Mouse (Mus musculus) stomach, postnatal 0 days (tissue): Measurements from ENCODE around the gene Hexim2.

Experiments used
- CTCF ChIP-seq: IDR thresholded peaks from 2 replicates; pipeline ENCODE4 v1.5.1; 2016; ENCODE audit warnings: antibody characterized with exemption, low read depth, mild to moderate bottlenecking, moderate library complexity
- EP300 ChIP-seq: optimal IDR thresholded peaks from 2 replicates; pipeline ENCODE3; 2016; ENCODE audit warnings: antibody characterized with exemption

DNA sequence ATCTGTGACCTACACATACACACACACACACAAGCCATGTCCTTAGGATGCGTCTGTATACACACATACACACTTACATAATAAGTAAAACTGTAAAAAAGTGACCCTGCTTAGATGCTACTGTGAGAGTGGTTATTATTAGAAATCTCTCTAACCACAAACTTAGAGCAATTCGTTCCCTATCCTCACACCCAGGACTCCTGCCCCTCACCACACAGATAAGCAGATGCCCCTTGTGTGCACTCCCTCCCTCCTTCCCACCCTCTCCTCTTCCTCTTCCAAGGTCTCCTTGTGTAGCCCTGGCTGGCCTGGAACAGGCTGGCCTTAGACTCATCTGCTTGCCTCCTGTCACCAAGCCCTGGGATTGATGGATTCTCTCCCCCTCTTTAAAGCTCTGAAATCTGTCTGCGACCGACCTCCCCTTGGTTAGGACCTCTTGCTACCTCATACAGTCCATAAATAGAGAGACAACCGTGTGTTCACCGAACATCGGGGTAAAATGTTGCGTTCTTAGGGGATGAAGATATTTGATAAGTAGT lies 3.9 kb downstream of the Hexim2 start:
- TF ChIP-seq CTCF, result no peak
- no peak for TF ChIP-seq EP300
